Mouse (Mus musculus) MEL (cell line): ENCODE data around the gene Cc2d2b.

ENCODE experiments used
- CHD1 ChIP-seq: IDR thresholded peaks from 2 replicates; pipeline ENCODE4 v1.6.1; 2012; ENCODE audit warnings: low read depth, mild to moderate bottlenecking, inconsistent platforms, low read length, improper control_type of control experiment
- CTCF ChIP-seq, 3 experiments: IDR thresholded peaks in 2 of 3; conservative IDR thresholded peaks in 1 of 3; 2 replicates each; pipeline ENCODE4 v1.5.1; 2011 to 2012; ENCODE audit warnings: low read length in 3 of 3, low read depth in 2 of 3, mild to moderate bottlenecking in 2 of 3, improper control_type of control experiment in 1 of 3, inconsistent platforms in 1 of 3, mixed read lengths in 1 of 3, moderate library complexity in 1 of 3; ENCODE audit not compliant: control insufficient read depth in 1 of 3, insufficient read depth in 1 of 3, poor library complexity in 1 of 3, severe bottlenecking in 1 of 3
- EP300 ChIP-seq, 2 experiments: IDR thresholded peaks; 2 replicates each; pipeline ENCODE4 v1.6.1; 2011; ENCODE audit warnings: improper control_type of control experiment in 2 of 2, low read length in 2 of 2, low read depth in 1 of 2, mild to moderate bottlenecking in 1 of 2
- GATA1 ChIP-seq: IDR thresholded peaks from 2 replicates; pipeline ENCODE4 v1.6.1; 2011; ENCODE audit warnings: low read depth, low read length, improper control_type of control experiment
- MAFK ChIP-seq: IDR thresholded peaks from 2 replicates; pipeline ENCODE4 v1.6.1; 2011; ENCODE audit warnings: low read depth, mild to moderate bottlenecking, low read length, improper control_type of control experiment, borderline replicate concordance
- POLR2A ChIP-seq, 2 experiments: IDR thresholded peaks; 2 replicates each; pipeline ENCODE4 v1.6.1; 2011 to 2012; ENCODE audit warnings: low read length in 2 of 2, mild to moderate bottlenecking in 2 of 2, control low read depth in 1 of 2, improper control_type of control experiment in 1 of 2, low read depth in 1 of 2, moderate library complexity in 1 of 2; ENCODE audit not compliant: control insufficient read depth in 1 of 2, insufficient read depth in 1 of 2, poor library complexity in 1 of 2
- ZMIZ1 ChIP-seq: IDR thresholded peaks from 2 replicates; pipeline ENCODE4 v1.6.1; 2012; ENCODE audit warnings: low read depth, mild to moderate bottlenecking, inconsistent platforms, low read length, improper control_type of control experiment, moderate library complexity

DNA sequence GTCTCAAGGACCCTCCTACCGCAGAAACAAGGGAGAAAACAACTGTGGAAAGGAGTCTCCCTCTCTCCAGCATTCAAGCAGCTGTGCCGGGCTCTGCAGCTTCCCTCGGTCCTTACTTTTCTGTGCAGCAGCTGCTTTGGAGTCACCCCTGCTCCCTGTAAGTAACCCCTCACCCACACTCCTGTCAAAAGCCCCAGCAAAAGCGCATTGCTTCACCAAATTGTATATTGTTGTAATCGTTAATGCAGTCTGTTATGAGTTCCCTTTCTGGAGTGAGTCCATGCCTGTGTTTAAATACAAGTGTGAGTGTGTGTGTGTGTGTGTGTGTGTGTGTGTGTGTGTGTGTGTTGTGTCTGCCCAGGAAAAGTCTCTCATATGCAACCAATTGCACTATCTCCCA, 119.7 kb downstream of the Cc2d2b start:
- TF ChIP-seq ZMIZ1, result no peak
- TF ChIP-seq CTCF (IDR thresholded peaks at IDR 0.05 in 2 of 3, conservative IDR thresholded peaks at IDR 0.05 in 1 of 3; ENCODE audit: control insufficient read depth in 1 of 3, insufficient read depth in 1 of 3, low read depth in 2 of 3, low read length in 3 of 3, poor library complexity in 1 of 3, severe bottlenecking in 1 of 3), result no peak
- TF ChIP-seq EP300 (IDR thresholded peaks at IDR 0.05; ENCODE audit: low read depth in 1 of 2, low read length in 2 of 2), result no peak
- no peak for TF ChIP-seq CHD1
- no peak for TF ChIP-seq POLR2A (IDR thresholded peaks at IDR 0.05; ENCODE audit: control insufficient read depth in 1 of 2, insufficient read depth in 1 of 2, low read depth in 1 of 2, low read length in 2 of 2, poor library complexity in 1 of 2)
- TF ChIP-seq GATA1, result no peak
- TF ChIP-seq MAFK, result no peak
